Mouse (Mus musculus) midbrain, embryonic 15.5 days (tissue): Measurements from ENCODE around the gene Cavin4. TPM values are rescaled to one million over a fixed set of nuclear protein-coding genes. Genes with fewer than 3 reads are reported as not detected.
"Not testable (repeated sequence)": the region's sequence is repeated elsewhere in the genome, so short reads cannot be mapped to it uniquely, and the experiment has no call there.

Source experiments
- ATAC-seq: fragments of 200-750 bp; cut with Nextera tagmentation; replicated peaks from 2 replicates; pipeline ENCODE4 v1.8.0; 2017; ENCODE audit warnings: moderate TSS enrichment
- H3K27ac ChIP-seq: fragments of 300-500 bp; sonication (generic); 2 replicates; pipeline ENCODE4 v1.5.1; 2015; ENCODE audit warnings: mild to moderate bottlenecking, inconsistent platforms
- H3K27me3 ChIP-seq: fragments of 300-500 bp; sonication (generic); replicated peaks from 2 replicates; pipeline ENCODE4 v1.6.1; 2015; ENCODE audit warnings: inconsistent platforms
- H3K36me3 ChIP-seq: fragments of 300-500 bp; sonication (generic); replicated peaks from 2 replicates; pipeline ENCODE4 v1.6.1; 2015; ENCODE audit warnings: inconsistent platforms
- H3K4me1 ChIP-seq: fragments of 300-500 bp; sonication (generic); 2 replicates; pipeline ENCODE4 v1.6.1; 2015; ENCODE audit warnings: inconsistent platforms
- H3K4me2 ChIP-seq: fragments of 300-500 bp; sonication (generic); 2 replicates; pipeline ENCODE4 v1.6.1; 2015; ENCODE audit warnings: inconsistent platforms, mild to moderate bottlenecking, moderate library complexity
- H3K4me3 ChIP-seq: fragments of 300-500 bp; sonication (generic); 2 replicates; pipeline ENCODE4 v1.5.1; 2015; ENCODE audit warnings: mild to moderate bottlenecking, inconsistent platforms
- H3K9ac ChIP-seq: fragments of 300-500 bp; sonication (generic); 2 replicates; pipeline ENCODE4 v1.6.1; 2015; ENCODE audit warnings: mild to moderate bottlenecking, inconsistent platforms
- H3K9me3 ChIP-seq: fragments of 300-500 bp; sonication (generic); 2 replicates; pipeline ENCODE4 v1.6.1; 2016; ENCODE audit warnings: inconsistent platforms
- WGBS: fragments of 180-500 bp; shearing (Covaris S2); methylation state at CpG from one replicate; pipeline ENCODE4 v1.1.7; 2015; ENCODE audit warnings: mixed read lengths; 5-methylcytosine and 5-hydroxymethylcytosine counted together
- polyA plus RNA-seq: library from polyadenylated mRNA; unstranded; fragments of >200 nt; fragmentation: Nextera tagmentation; extraction: Ambion mirVana; gene quantifications from 2 replicates; pipeline ENCODE4 v1.2.1, GENCODE M21; 2015

Gene Cavin4
- polyA plus RNA-seq, 1 experiment from 2014 or later: 1.9 TPM

DNA sequence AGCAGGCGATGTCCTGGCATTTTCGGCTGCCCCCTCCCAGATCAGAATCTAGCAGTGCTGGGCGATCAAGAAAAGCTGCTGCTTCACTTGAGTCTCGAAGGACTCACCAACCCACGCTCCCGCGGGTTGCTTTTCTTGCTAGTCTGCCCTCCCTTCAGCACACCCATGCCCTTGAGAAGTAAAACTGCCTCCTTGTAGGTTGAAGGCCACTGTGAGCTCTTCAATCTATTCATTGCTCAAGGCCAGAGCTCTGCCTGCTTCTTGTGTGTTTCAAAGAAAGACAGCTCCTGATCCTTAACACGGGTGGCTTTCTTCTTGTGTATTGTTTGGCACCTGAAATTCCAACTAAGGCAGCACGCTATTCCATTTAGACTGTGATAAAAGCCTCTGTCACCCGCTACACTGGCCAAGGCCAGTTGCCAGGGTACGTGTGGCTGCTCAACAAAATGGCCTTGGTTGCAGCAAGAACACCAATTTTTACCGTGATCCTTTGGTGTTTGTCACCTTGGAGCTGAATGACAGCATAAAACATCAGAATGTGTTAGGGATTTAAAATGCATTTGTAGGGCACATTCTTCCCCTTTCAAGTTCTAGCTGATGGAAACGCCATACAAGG, 13.4 kb downstream of the Cavin4 start:
- WGBS: 88% methylated on average over 13 of the region's 13 CpGs
- no peaks in the 10 kb centered on the region for H3K27me3 ChIP-seq
- no peaks in the 10 kb centered on the region for H3K9me3 ChIP-seq
- no peak overlapping the region for H3K4me3 ChIP-seq
- H3K36me3 ChIP-seq: peaks cover 18% of the 10 kb centered on the region
- no peak overlapping the region for H3K27ac ChIP-seq
- peaks cover 6% of the 10 kb centered on the region; the same call in 1 of the 2 replicates for H3K4me1 ChIP-seq
- no peak overlapping the region for H3K4me2 ChIP-seq
- no peak overlapping the region for H3K9ac ChIP-seq
- no peak for ATAC-seq

- Histone ChIP-seq H3K27me3 (no peaks in the 10 kb centered on the region), H3K9ac (no peak overlapping the region), H3K9me3 (no peaks in the 10 kb centered on the region), H3K36me3 (peaks cover 16% of the 10 kb centered on the region), H3K27ac (no peak overlapping the region), H3K4me3 (no peak overlapping the region), H3K4me1 (peaks cover 6% of the 10 kb centered on the region; the same call in 1 of the 2 replicates), H3K4me2 (no peak overlapping the region)
- no peak for ATAC-seq
- 95% methylated on average over 8 of the region's 8 CpGs for WGBS
Measured at GRCm38 (mm10) chr4:48677276-48677675, 14.0 kb downstream of the Cavin4 start.

DNA sequence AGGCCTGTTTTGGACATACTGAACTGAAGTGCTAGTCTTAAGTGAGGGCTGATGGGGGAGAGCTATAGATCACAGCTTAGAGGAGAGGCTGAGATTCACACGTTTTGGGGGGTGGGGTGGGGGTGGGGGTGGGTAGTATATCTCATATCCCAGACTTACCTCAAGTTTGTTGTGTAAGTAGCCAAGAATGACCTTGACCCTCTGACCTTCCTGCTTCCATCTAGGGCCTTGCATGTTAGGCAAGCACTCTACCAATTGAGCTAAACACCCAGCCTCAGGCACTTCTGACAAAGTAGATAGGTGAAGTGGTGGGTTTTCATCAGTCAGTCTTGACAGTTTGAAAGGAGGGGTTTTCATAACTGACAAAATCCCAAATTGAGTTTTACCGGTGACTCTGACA, 14.5 kb downstream of the Cavin4 start:
- no peak for ATAC-seq
- WGBS: 85% methylated on average over 2 of the region's 2 CpGs
- H3K9me3 ChIP-seq: no peaks in the 10 kb centered on the region

DNA sequence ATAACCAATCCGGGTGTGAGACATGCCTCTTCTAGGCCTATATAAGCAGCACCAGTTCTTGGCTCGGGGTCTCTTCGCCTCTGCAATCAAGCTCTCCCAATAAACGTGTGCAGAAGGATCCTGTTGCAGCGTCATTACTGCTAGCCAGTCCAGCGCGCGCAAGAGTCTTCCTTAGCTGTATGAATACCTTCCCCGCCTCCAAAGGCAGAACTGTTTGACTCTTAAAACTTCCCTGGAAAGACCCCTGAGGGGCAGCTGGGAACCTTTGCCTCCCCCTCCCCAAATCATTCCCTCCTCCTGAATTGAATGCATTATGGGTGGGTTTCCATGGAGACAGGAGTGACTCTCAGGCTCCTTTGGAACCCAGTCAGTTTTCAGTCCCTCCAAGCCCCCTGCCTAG, 15.5 kb downstream of the Cavin4 start:
- WGBS: 91% methylated on average over 9 of the region's 9 CpGs
- no peak for ATAC-seq
- Histone ChIP-seq H3K4me3 (no peak overlapping the region), H3K4me1 (peaks cover 6% of the 10 kb centered on the region; the same call in 1 of the 2 replicates), H3K36me3 (peaks cover 6% of the 10 kb centered on the region; the same call in 1 of the 2 replicates), H3K4me2 (no peak overlapping the region), H3K27me3 (no peaks in the 10 kb centered on the region), H3K9ac (no peak overlapping the region), H3K9me3 (no peaks in the 10 kb centered on the region), H3K27ac (no peak overlapping the region)

More for the DNA sequence above, 14.5 kb downstream of the Cavin4 start:
- peaks cover 6% of the 10 kb centered on the region; the same call in 1 of the 2 replicates for H3K4me1 ChIP-seq
- H3K27me3 ChIP-seq: no peaks in the 10 kb centered on the region
- H3K4me2 ChIP-seq: no peak overlapping the region
- peaks cover 12% of the 10 kb centered on the region; the same call in 1 of the 2 replicates for H3K36me3 ChIP-seq
- H3K4me3 ChIP-seq: no peak overlapping the region
- no peak overlapping the region for H3K27ac ChIP-seq
- H3K9ac ChIP-seq: no peak overlapping the region

- not testable (repeated sequence) for H3K4me2 ChIP-seq, H3K9ac ChIP-seq, H3K36me3 ChIP-seq, H3K27me3 ChIP-seq, H3K9me3 ChIP-seq, ATAC-seq, H3K27ac ChIP-seq, H3K4me1 ChIP-seq, H3K4me3 ChIP-seq
- WGBS: 91% methylated on average over 4 of the region's 6 CpGs
Measured at GRCm38 (mm10) chr4:48679728-48680127, 16.4 kb downstream of the Cavin4 start.

GRCm38 (mm10) chr4:48680214-48680613, 16.9 kb downstream of the Cavin4 start:
- Histone ChIP-seq H3K36me3 (no peaks in the 10 kb centered on the region), H3K9ac (no peak overlapping the region), H3K27ac (no peak overlapping the region), H3K9me3 (no peaks in the 10 kb centered on the region), H3K4me1 (peaks cover 6% of the 10 kb centered on the region; the same call in 1 of the 2 replicates), H3K27me3 (no peaks in the 10 kb centered on the region), H3K4me3 (no peak overlapping the region), H3K4me2 (no peak overlapping the region)
- 82% methylated on average over 7 of the region's 7 CpGs for WGBS
- no peak for ATAC-seq

- ATAC-seq: peak; percentile 55
- 44% methylated on average over 10 of the region's 11 CpGs for WGBS
Measured at GRCm38 (mm10) chr4:48680648-48681343, 17.5 kb downstream of the Cavin4 start.

DNA sequence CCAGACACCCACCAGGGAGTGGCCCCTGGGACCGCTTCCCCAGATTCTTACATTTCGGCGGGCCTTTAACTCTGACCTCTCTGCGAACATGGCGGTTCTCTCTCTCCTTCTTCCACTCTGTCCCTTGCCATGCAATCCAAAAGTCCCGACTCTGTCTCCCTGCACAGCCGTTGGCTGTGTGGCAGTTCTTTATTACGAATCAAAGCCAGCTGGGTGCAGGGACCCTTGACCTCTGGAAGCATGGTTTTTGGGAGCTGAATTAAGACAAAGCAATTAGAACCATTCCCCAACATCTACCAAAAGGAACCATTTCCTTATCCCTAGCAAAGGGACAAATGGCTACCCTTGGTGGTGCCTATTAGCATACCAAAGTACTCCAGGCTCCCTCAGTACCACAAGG, 19.8 kb downstream of the Cavin4 start:
- WGBS: 82% methylated on average over 8 of the region's 8 CpGs

More at GRCm38 (mm10) chr4:48680648-48681343, 17.5 kb downstream of the Cavin4 start:
- no peak overlapping the region for H3K4me3 ChIP-seq
- H3K9me3 ChIP-seq: no peaks in the 10 kb centered on the region
- H3K4me1 ChIP-seq: peaks cover 6% of the 10 kb centered on the region; the same call in 1 of the 2 replicates
- no peak overlapping the region for H3K9ac ChIP-seq
- H3K36me3 ChIP-seq: no peaks in the 10 kb centered on the region
- H3K27ac ChIP-seq: no peak overlapping the region
- H3K27me3 ChIP-seq: no peaks in the 10 kb centered on the region
- H3K4me2 ChIP-seq: no peak overlapping the region

DNA sequence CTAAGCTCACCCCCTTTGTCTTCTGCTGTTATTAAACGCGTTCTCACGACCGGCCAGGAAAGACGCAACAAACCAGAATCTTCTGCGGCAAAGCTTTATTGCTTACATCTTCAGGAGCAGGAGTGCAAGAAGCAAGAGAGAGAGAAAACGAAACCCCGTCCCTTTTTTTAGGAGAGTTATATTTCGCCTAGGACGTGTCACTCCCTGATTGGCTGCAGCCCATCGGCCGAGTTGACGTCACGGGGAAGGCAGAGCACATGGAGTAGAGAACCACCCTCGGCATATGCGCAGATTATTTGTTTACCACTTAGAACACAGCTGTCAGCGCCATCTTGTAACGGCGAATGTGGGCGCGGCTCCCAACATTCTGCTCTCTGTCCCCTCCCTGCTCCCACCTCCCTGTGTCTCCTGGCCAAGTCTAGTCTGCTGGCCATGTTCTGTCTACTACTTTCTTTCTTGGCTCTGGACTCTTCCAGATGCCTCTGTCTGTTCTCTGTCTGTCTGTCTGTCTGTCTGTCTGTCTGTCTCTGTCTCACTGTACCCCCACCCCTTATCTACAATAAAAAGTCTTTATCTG, 20.4 kb downstream of the Cavin4 start:
- not testable (repeated sequence) for H3K27ac ChIP-seq, H3K4me1 ChIP-seq, H3K9ac ChIP-seq, H3K36me3 ChIP-seq, H3K4me3 ChIP-seq, H3K4me2 ChIP-seq, ATAC-seq, H3K9me3 ChIP-seq, H3K27me3 ChIP-seq
- 92% methylated on average over 20 of the region's 21 CpGs for WGBS

More for the DNA sequence above, 19.8 kb downstream of the Cavin4 start:
- no peak overlapping the region for H3K4me3 ChIP-seq
- no peaks in the 10 kb centered on the region for H3K36me3 ChIP-seq
- H3K27me3 ChIP-seq: no peaks in the 10 kb centered on the region
- no peak overlapping the region for H3K27ac ChIP-seq
- H3K4me1 ChIP-seq: peaks cover 6% of the 10 kb centered on the region; the same call in 1 of the 2 replicates
- no peak for ATAC-seq
- H3K9me3 ChIP-seq: no peaks in the 10 kb centered on the region
- no peak overlapping the region for H3K9ac ChIP-seq
- H3K4me2 ChIP-seq: no peak overlapping the region

- Histone ChIP-seq H3K27ac (no peak overlapping the region), H3K4me3 (no peak overlapping the region), H3K9me3 (no peaks in the 10 kb centered on the region), H3K9ac (no peak overlapping the region), H3K27me3 (no peaks in the 10 kb centered on the region), H3K4me1 (peaks cover 6% of the 10 kb centered on the region; the same call in 1 of the 2 replicates), H3K36me3 (no peaks in the 10 kb centered on the region), H3K4me2 (no peak overlapping the region)
- no peak for ATAC-seq
- WGBS: 88% methylated on average over 7 of the region's 7 CpGs
Measured at GRCm38 (mm10) chr4:48684593-48685187, 21.4 kb downstream of the Cavin4 start.

GRCm38 (mm10) chr4:48688148-48688547, 24.8 kb downstream of the Cavin4 start:
- no peaks in the 10 kb centered on the region for H3K36me3 ChIP-seq
- no peak overlapping the region for H3K27ac ChIP-seq
- H3K4me2 ChIP-seq: no peak overlapping the region
- no peaks in the 10 kb centered on the region for H3K27me3 ChIP-seq
- no peak overlapping the region for H3K4me3 ChIP-seq
- no peaks in the 10 kb centered on the region for H3K9me3 ChIP-seq
- WGBS: 81% methylated on average over 6 of the region's 6 CpGs
- ATAC-seq: no peak
- H3K9ac ChIP-seq: no peak overlapping the region
- peaks cover 13% of the 10 kb centered on the region for H3K4me1 ChIP-seq

DNA sequence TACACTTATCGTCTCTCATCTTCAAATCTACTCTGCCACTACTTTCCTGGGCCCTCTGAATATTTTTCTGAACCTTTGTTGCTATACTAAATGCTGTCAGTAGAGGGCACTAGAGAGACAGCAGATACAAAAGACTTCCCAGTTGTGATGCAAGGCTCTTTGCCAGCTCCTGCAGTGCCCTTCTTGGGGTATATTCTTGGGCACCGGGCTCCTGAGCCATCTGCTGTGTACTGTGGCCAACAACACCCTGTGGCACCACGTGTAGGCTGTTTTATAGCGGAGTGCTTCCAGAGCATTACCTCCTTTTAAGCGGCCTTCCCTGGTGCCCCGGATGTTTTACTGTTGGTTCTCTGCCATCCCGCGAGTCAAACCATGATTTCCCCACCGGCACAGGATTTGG, 27.3 kb downstream of the Cavin4 start:
- ATAC-seq: peak; percentile 46
- Histone ChIP-seq H3K36me3 (no peaks in the 10 kb centered on the region), H3K27ac (no peak overlapping the region), H3K4me3 (no peak overlapping the region), H3K4me2 (no peak overlapping the region), H3K9me3 (no peaks in the 10 kb centered on the region), H3K4me1 (peaks cover 13% of the 10 kb centered on the region), H3K27me3 (no peaks in the 10 kb centered on the region), H3K9ac (no peak overlapping the region)
- 78% methylated on average over 9 of the region's 9 CpGs for WGBS
